In the genomic region with DNA sequence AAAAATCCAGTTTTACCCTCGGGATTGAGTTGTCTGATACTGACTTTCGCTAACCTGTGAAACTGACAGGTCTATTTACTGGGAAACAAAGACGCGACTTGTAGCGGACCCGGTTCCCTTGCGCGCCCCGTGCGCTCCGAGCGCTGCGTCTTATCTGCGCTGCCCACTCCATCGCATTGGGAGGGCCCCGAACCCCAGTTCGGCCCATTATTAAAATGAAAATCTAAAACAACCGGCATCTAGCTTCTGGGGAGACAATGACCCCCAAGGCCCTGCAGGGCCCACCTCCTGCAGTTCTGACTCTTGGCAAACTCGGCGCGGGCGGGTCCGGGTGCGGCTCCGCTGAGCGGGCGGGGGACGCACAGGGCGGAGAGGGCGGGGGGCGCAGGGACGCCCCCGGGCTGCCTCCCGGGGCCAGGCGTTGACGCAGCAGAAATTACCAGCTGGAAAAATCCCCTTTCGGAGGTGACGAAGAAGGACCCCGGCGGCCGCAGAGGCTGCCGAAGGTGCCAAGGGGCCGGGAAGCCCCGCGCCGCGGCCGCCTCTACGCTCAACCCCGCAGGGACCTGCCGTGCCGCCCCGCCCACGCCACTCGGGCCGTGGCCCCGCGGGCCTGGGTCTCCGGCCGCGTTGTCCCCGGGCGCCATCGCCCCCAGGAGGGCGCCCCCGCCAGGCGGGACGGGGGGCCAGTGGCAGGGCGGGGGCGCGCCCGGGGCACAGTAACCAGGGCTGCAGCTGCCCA, we compare ENCODE assay signal across 8 mouse cellular contexts. TPM values are rescaled to one million over a fixed set of nuclear protein-coding genes. Genes with fewer than 3 reads are reported as not detected.
DNase-seq lines count a peak whose midpoint lies in the region; ATAC-seq lines count a peak whose summit lies in the region.

No protein-coding gene starts in this region.

- peaks cover 26% of the 10 kb centered on the region for H3K4me1 ChIP-seq in forebrain, embryonic 13.5 days
- peaks cover 27% of the 10 kb centered on the region for H3K4me1 ChIP-seq in hindbrain, embryonic 14.5 days (replicated peaks; ENCODE audit: control insufficient read depth, insufficient read depth, low read length)
- peaks cover 32% of the 10 kb centered on the region for H3K4me1 ChIP-seq in liver, embryonic 11.5 days (replicated peaks; ENCODE audit: control insufficient read depth, insufficient read depth, low read length)

- no peaks in the 10 kb centered on the region for H3K36me3 ChIP-seq in forebrain, embryonic 13.5 days (ENCODE audit: poor library complexity, severe bottlenecking)
- no peaks in the 10 kb centered on the region for H3K36me3 ChIP-seq in hindbrain, embryonic 14.5 days (replicated peaks; ENCODE audit: control insufficient read depth, insufficient read depth)
- H3K36me3 ChIP-seq in liver, embryonic 11.5 days (ENCODE audit: control insufficient read depth, insufficient read depth, low read length): no peaks in the 10 kb centered on the region; the same call in 1 of the 2 replicates

- peak overlapping the region; percentile 89 for H3K4me3 ChIP-seq in forebrain, embryonic 13.5 days
- peak overlapping the region; percentile 98 for H3K4me3 ChIP-seq in hindbrain, embryonic 14.5 days (replicated peaks; ENCODE audit: low read length)
- peak overlapping the region; percentile 84 for H3K4me3 ChIP-seq in liver, embryonic 11.5 days (ENCODE audit: low read depth, low read length)

- peak; percentile 14 for ATAC-seq in forebrain, embryonic 13.5 days
- no peak; the same call in 1 of the 2 replicates for ATAC-seq in hindbrain, embryonic 14.5 days (ENCODE audit: low FRiP score)
- no peak for ATAC-seq in liver, embryonic 11.5 days (replicated peaks; ENCODE audit: low FRiP score)

- peak overlapping the region; percentile 99 for H3K4me2 ChIP-seq in forebrain, embryonic 13.5 days
- H3K4me2 ChIP-seq in hindbrain, embryonic 14.5 days (replicated peaks): peak overlapping the region; percentile 92
- H3K4me2 ChIP-seq in liver, embryonic 11.5 days: peak overlapping the region; percentile 95

- H3K27me3 ChIP-seq in forebrain, embryonic 13.5 days: peaks cover 49% of the 10 kb centered on the region
- no peaks in the 10 kb centered on the region for H3K27me3 ChIP-seq in hindbrain, embryonic 14.5 days (ENCODE audit: control insufficient read depth, insufficient read depth, low read length)
- no peaks in the 10 kb centered on the region for H3K27me3 ChIP-seq in liver, embryonic 11.5 days (replicated peaks; ENCODE audit: control insufficient read depth, insufficient read depth, low read length)

- DNase-seq in ovary, postnatal 10 days (ENCODE audit: low spot score): peak; percentile 29
- DNase-seq in ovary, adult 18-20 months (ENCODE audit: low spot score): no peak
- DNase-seq in c-Kit-positive CD71-positive TER-119-positive erythroid progenitor cells, embryonic 14.5 days (ENCODE audit: low spot score): peak; percentile 42
- DNase-seq in hindbrain, embryonic 14.5 days (ENCODE audit: low spot score): peak; percentile 29
- peak; percentile 61 for DNase-seq in liver, embryonic 11.5 days (ENCODE audit: low spot score)
- DNase-seq in neural tube, embryonic 10.5 days (ENCODE audit: extremely low spot score, low spot score): peak; percentile 58
- DNase-seq in thymus, postnatal 4 days: peak; percentile 45

- under 1% methylated on average over 67 of the region's 72 CpGs for WGBS in forebrain, embryonic 13.5 days
- under 1% methylated on average over 70 of the region's 72 CpGs for WGBS in hindbrain, embryonic 14.5 days
- WGBS in liver, embryonic 11.5 days: under 1% methylated on average over 64 of the region's 72 CpGs

- peak overlapping the region; percentile 8; the same call in 1 of the 2 replicates for H3K27ac ChIP-seq in forebrain, embryonic 13.5 days
- peak overlapping the region; percentile 72 for H3K27ac ChIP-seq in hindbrain, embryonic 14.5 days
- H3K27ac ChIP-seq in liver, embryonic 11.5 days (ENCODE audit: low read depth, low read length): peak overlapping the region; percentile 87

- H3K9ac ChIP-seq in forebrain, embryonic 13.5 days: peak overlapping the region; percentile 82
- peak overlapping the region; percentile 95 for H3K9ac ChIP-seq in hindbrain, embryonic 14.5 days
- H3K9ac ChIP-seq in liver, embryonic 11.5 days (ENCODE audit: low read depth, low read length): peak overlapping the region; percentile 84

- no peaks in the 10 kb centered on the region for H3K9me3 ChIP-seq in forebrain, embryonic 13.5 days (replicated peaks)
- H3K9me3 ChIP-seq in hindbrain, embryonic 14.5 days (ENCODE audit: control insufficient read depth, low read length): no peaks in the 10 kb centered on the region
- no peaks in the 10 kb centered on the region for H3K9me3 ChIP-seq in liver, embryonic 11.5 days (ENCODE audit: control insufficient read depth, low read length)

RNA-seq across cellular contexts. Expression of a gene that starts 0.6 kb away (rescaled TPM):
- 10.2 and 12.8 TPM in 2 replicates for polyA plus RNA-seq in forebrain, embryonic 13.5 days (2015; fragmentation: Nextera tagmentation; extraction: Ambion mirVana)
- 19.2 and 20.2 TPM in 2 replicates for polyA plus RNA-seq in hindbrain, embryonic 14.5 days (2014; fragmentation: Nextera tagmentation; extraction: Ambion mirVana)
- polyA plus RNA-seq in liver, embryonic 11.5 days (2014; fragmentation: Nextera tagmentation; extraction: Ambion mirVana): 25.2 and 26.9 TPM in 2 replicates

RNA-seq across cellular contexts. Expression of a gene that starts 34.4 kb away (rescaled TPM):
- polyA plus RNA-seq in forebrain, embryonic 13.5 days (2015; fragmentation: Nextera tagmentation; extraction: Ambion mirVana): 0.16 TPM in 1 of 2 replicates, not detected in the other
- polyA plus RNA-seq in hindbrain, embryonic 14.5 days (2014; fragmentation: Nextera tagmentation; extraction: Ambion mirVana): not detected in 2 replicates
- 0.13 TPM in 1 of 2 replicates, not detected in the other for polyA plus RNA-seq in liver, embryonic 11.5 days (2014; fragmentation: Nextera tagmentation; extraction: Ambion mirVana)

RNA-seq across cellular contexts. Expression of a gene that starts 38.4 kb away (rescaled TPM):
- 133 and 138 TPM in 2 replicates for polyA plus RNA-seq in forebrain, embryonic 13.5 days (2015; fragmentation: Nextera tagmentation; extraction: Ambion mirVana)
- 105 and 109 TPM in 2 replicates for polyA plus RNA-seq in hindbrain, embryonic 14.5 days (2014; fragmentation: Nextera tagmentation; extraction: Ambion mirVana)
- 149 and 156 TPM in 2 replicates for polyA plus RNA-seq in liver, embryonic 11.5 days (2014; fragmentation: Nextera tagmentation; extraction: Ambion mirVana)

Comparison
In these comparisons a context has a peak if more than half of its experiments do, and no peak if none do; other contexts are left out.
1. H3K27ac ChIP-seq: peak in every context shown above with its lines; median percentile 87 in liver, embryonic 11.5 days; 72 in hindbrain, embryonic 14.5 days; 8 in forebrain, embryonic 13.5 days.